Mouse (Mus musculus) neutrophil, adult 83 days (primary cell): ENCODE results near the gene Efna2. TPM values are rescaled to one million over a fixed set of nuclear protein-coding genes. Genes with fewer than 3 reads are reported as not detected.

ENCODE experiments used
- total RNA-seq, 2 experiments: library from RNA; stranded (reverse); gene quantifications; one replicate each; pipeline ENCODE4 v1.2.4; 2023

Gene Efna2
- total RNA-seq = under 1 TPM in 1 of 2 experiments, not detected in 1; 0.24 TPM

GRCm38 (mm10) chr10:80179068-80180051, at the start of gene Efna2:
Efna2 (plus strand) TSS chr10:80179482.

GRCm38 (mm10) chr10:80138553-80139438, 40.5 kb upstream of the Efna2 start, which contains the start of gene Atp5d:
Atp5d (plus strand) TSS chr10:80138632.

GRCm38 (mm10) chr10:80140666-80141035, 38.6 kb upstream of the Efna2 start, which contains the start of gene Cbarp:
Cbarp (minus strand) TSS chr10:80140835.

GRCm38 (mm10) chr10:80147719-80148601, 31.3 kb upstream of the Efna2 start, which contains the start of gene Midn:
Midn (plus strand) TSS chr10:80148272.

GRCm38 (mm10) chr10:80165392-80166128, 13.7 kb upstream of the Efna2 start, which contains the start of gene Cirbp:
Cirbp (plus strand) TSS chr10:80165985.

GRCm38 (mm10) chr10:80172527-80173292, 6.6 kb upstream of the Efna2 start, which contains the start of gene 1600002K03Rik:
1600002K03Rik (plus strand) TSS chr10:80172944.

GRCm38 (mm10) chr10:80226416-80227165, 47.3 kb downstream of the Efna2 start, which contains the start of gene Mum1:
Mum1 (plus strand) TSS chr10:80226434.

Other genes with a start within 250 kb of the Efna2 start
- gene Wdr18, start 219.3 kb upstream of the Efna2 start, total RNA-seq = 1 to 10 TPM; 8.5 to 9.7 TPM
- gene Grin3b, start 208.8 kb upstream of the Efna2 start, total RNA-seq = under 1 TPM in 1 of 2 experiments, not detected in 1; 0.20 TPM
- gene Tmem259, start 195.2 kb upstream of the Efna2 start, total RNA-seq = 10 to 100 TPM; 64.3 to 74.9 TPM
- gene Cnn2, start 190.9 kb upstream of the Efna2 start, total RNA-seq = 100 to 1,000 TPM; 518 to 532 TPM
- 100 to 1,000 TPM; 108 to 114 TPM for gene Abca7, start 183.0 kb upstream of the Efna2 start, total RNA-seq
- 100 to 1,000 TPM; 413 to 426 TPM for gene Arhgap45, start 162.8 kb upstream of the Efna2 start, total RNA-seq
- gene Polr2e, start 139.7 kb upstream of the Efna2 start, total RNA-seq = 10 to 100 TPM; 40.4 to 41.4 TPM
- gene Gpx4, start 132.3 kb upstream of the Efna2 start, total RNA-seq = 100 to 1,000 TPM; 313 to 334 TPM
- 100 to 1,000 TPM; 125 to 162 TPM for gene Sbno2, start 73.9 kb upstream of the Efna2 start, total RNA-seq
- 100 to 1,000 TPM; 175 to 179 TPM for gene Stk11, start 63.7 kb upstream of the Efna2 start, total RNA-seq
- 100 to 1,000 TPM; 122 to 126 TPM for gene Atp5d, start 40.9 kb upstream of the Efna2 start, total RNA-seq
- 1 to 10 TPM; 1.3 to 1.7 TPM for gene Cbarp, start 38.6 kb upstream of the Efna2 start, total RNA-seq
- gene Midn, start 31.2 kb upstream of the Efna2 start, total RNA-seq = 100 to 1,000 TPM; 232 to 270 TPM
- 10 to 100 TPM; 33.5 to 40.3 TPM for gene Cirbp, start 13.5 kb upstream of the Efna2 start, total RNA-seq
- 1 to 10 TPM; 5.4 to 6.7 TPM for gene 1600002K03Rik, start 6.5 kb upstream of the Efna2 start, total RNA-seq
- gene Mum1, start 47.0 kb downstream of the Efna2 start, total RNA-seq = 10 to 100 TPM; 32.2 to 32.6 TPM
- gene Ndufs7, start 69.6 kb downstream of the Efna2 start, total RNA-seq = 10 to 100 TPM; 62.6 to 65.8 TPM
- gene Gamt, start 81.5 kb downstream of the Efna2 start, total RNA-seq = 1 to 10 TPM; 4.8 to 8.8 TPM
- 100 to 1,000 TPM in 1 of 2 experiments, 10 to 100 TPM in 1; 96.6 to 113 TPM for gene Dazap1, start 82.0 kb downstream of the Efna2 start, total RNA-seq
- gene Rps15, start 113.0 kb downstream of the Efna2 start, total RNA-seq = 100 to 1,000 TPM; 865 to 877 TPM
- not detected for gene Apc2, start 116.5 kb downstream of the Efna2 start, total RNA-seq
- gene 2310011J03Rik, start 141.1 kb downstream of the Efna2 start, total RNA-seq = 10 to 100 TPM; 21.5 to 26.4 TPM
- under 1 TPM in 1 of 2 experiments, not detected in 1; 0.66 TPM for gene Pcsk4, start 150.0 kb downstream of the Efna2 start, total RNA-seq
- 1 to 10 TPM; 3.3 to 3.6 TPM for gene Reep6, start 150.5 kb downstream of the Efna2 start, total RNA-seq
- gene Adamtsl5, start 168.9 kb downstream of the Efna2 start, total RNA-seq = under 1 TPM; 0.53 to 0.55 TPM
- gene Plk5, start 177.0 kb downstream of the Efna2 start, total RNA-seq = not detected
- 1 to 10 TPM; 3.3 to 4.2 TPM for gene Mex3d, start 208.2 kb downstream of the Efna2 start, total RNA-seq
- gene Mbd3, start 220.1 kb downstream of the Efna2 start, total RNA-seq = 10 to 100 TPM; 41.9 to 49.5 TPM
- 100 to 1,000 TPM; 101 to 112 TPM for gene Uqcr11, start 227.3 kb downstream of the Efna2 start, total RNA-seq